Mouse (Mus musculus): ENCODE measurements at regions not wholly inside any gene's neighbourhood (a gene's known extent, or its start where the extent isn't known, plus 50 kb on each side); places are given as distances from the start of the nearest gene placed in this dataset.

GRCm38 (mm10) chr1:76835028-76835683, 679.7 kb downstream of the Epha4 start:
- peak; percentile 28 for DNase-seq (ENCODE audit: extremely low read depth, low read depth, low spot score)

- no peak for DNase-seq (ENCODE audit: extremely low read depth, low read depth, low spot score)
These were observed 665.5 kb downstream of the Epha4 start for GRCm38 (mm10) chr1:76849346-76849745.

GRCm38 (mm10) chr1:76866304-76866968, 648.5 kb downstream of the Epha4 start:
- DNase-seq (ENCODE audit: extremely low read depth, low read depth, low spot score): no peak

GRCm38 (mm10) chr1:76873207-76873606, 641.7 kb downstream of the Epha4 start:
- DNase-seq (ENCODE audit: extremely low read depth, low read depth, low spot score): no peak

- DNase-seq (ENCODE audit: extremely low read depth, low read depth, low spot score): peak; percentile 0
These were observed 634.6 kb downstream of the Epha4 start for GRCm38 (mm10) chr1:76880111-76880782.

- no peak for DNase-seq (ENCODE audit: extremely low read depth, low read depth, low spot score)
These were observed 634.1 kb downstream of the Epha4 start for GRCm38 (mm10) chr1:76880783-76881145.

- DNase-seq (ENCODE audit: extremely low read depth, low read depth, low spot score): no peak
These were observed 618.6 kb downstream of the Epha4 start for GRCm38 (mm10) chr1:76896152-76896864.

- no peak for DNase-seq (ENCODE audit: extremely low read depth, low read depth, low spot score)
These were observed 617.5 kb downstream of the Epha4 start for GRCm38 (mm10) chr1:76897431-76897830.

- DNase-seq (ENCODE audit: extremely low read depth, low read depth, low spot score): no peak
These were observed 603.4 kb downstream of the Epha4 start for GRCm38 (mm10) chr1:76911472-76911871.

- no peak for DNase-seq (ENCODE audit: extremely low read depth, low read depth, low spot score)
These were observed 595.3 kb downstream of the Epha4 start for GRCm38 (mm10) chr1:76919541-76919940.

GRCm38 (mm10) chr1:76920634-76921033, 594.3 kb downstream of the Epha4 start:
- DNase-seq (ENCODE audit: extremely low read depth, low read depth, low spot score): no peak

- no peak for DNase-seq (ENCODE audit: extremely low read depth, low read depth, low spot score)
These were observed 587.8 kb downstream of the Epha4 start for GRCm38 (mm10) chr1:76927041-76927440.

- no peak for DNase-seq (ENCODE audit: extremely low read depth, low read depth, low spot score)
These were observed 586.9 kb downstream of the Epha4 start for GRCm38 (mm10) chr1:76928035-76928434.

GRCm38 (mm10) chr1:76933460-76933859, 581.4 kb downstream of the Epha4 start:
- DNase-seq (ENCODE audit: extremely low read depth, low read depth, low spot score): no peak

- DNase-seq (ENCODE audit: extremely low read depth, low read depth, low spot score): peak; percentile 78
These were observed 572.2 kb downstream of the Epha4 start for GRCm38 (mm10) chr1:76942730-76943129.

- DNase-seq (ENCODE audit: extremely low read depth, low read depth, low spot score): no peak
These were observed 570.8 kb downstream of the Epha4 start for GRCm38 (mm10) chr1:76944046-76944445.

GRCm38 (mm10) chr1:76955031-76955430, 559.9 kb downstream of the Epha4 start:
- no peak for DNase-seq (ENCODE audit: extremely low read depth, low read depth, low spot score)

- DNase-seq (ENCODE audit: extremely low read depth, low read depth, low spot score): no peak
These were observed 557.5 kb downstream of the Epha4 start for GRCm38 (mm10) chr1:76957411-76957810.

GRCm38 (mm10) chr1:76958706-76959105, 556.2 kb downstream of the Epha4 start:
- DNase-seq (ENCODE audit: extremely low read depth, low read depth, low spot score): no peak

GRCm38 (mm10) chr1:76972454-76972853, 542.4 kb downstream of the Epha4 start:
- no peak for DNase-seq (ENCODE audit: extremely low read depth, low read depth, low spot score)

GRCm38 (mm10) chr1:76975077-76975945, 539.6 kb downstream of the Epha4 start:
- no peak for DNase-seq (ENCODE audit: extremely low read depth, low read depth, low spot score)
